Mouse (Mus musculus) ES-Bruce4 (cell line): ENCODE data around the gene Rsad2.

ENCODE experiments used
- CTCF ChIP-seq: IDR thresholded peaks from one replicate; pipeline ENCODE4 v1.8.1; 2011; ENCODE audit warnings: low read depth, low read length
- POLR2A ChIP-seq: IDR thresholded peaks from one replicate; pipeline ENCODE4 v1.8.1; 2011; ENCODE audit warnings: low read length; ENCODE audit not compliant: insufficient read depth

GRCm38 (mm10) chr12:26472770-26473481, 16.7 kb upstream of the Rsad2 start:
- no peak for TF ChIP-seq CTCF
- no peak for TF ChIP-seq POLR2A
